Mouse (Mus musculus): ENCODE results near the gene Msi2.

Gene Msi2

GRCm38 (mm10) chr11:88441871-88442740 lies 276.2 kb downstream of the Msi2 start:
- no peak for DNase-seq (ENCODE audit: low spot score in 2 of 2)

DNA sequence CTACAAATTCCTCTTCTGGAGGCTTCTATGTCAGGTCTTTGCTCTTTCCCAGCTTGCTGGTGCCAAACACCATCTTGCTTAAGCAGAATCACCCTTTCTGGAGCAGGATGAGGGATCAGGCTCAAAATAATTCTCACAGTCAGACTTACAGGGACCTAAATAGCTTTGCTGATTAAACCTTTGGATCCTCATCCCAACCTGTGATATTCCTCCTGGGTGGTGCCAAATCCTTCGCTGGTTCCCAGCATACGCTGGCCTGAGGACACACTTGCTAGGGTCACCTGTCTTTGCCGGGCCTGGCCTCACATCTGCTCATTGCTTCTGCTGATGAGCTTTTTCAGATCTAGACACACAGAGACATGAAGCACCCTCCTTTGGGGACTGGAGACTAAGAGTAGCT lies 279.7 kb downstream of the Msi2 start:
- no peak for DNase-seq (ENCODE audit: low spot score in 2 of 2)

GRCm38 (mm10) chr11:88436596-88436995 lies 281.7 kb downstream of the Msi2 start:
- DNase-seq (ENCODE audit: low spot score in 2 of 2), result no peak

DNA sequence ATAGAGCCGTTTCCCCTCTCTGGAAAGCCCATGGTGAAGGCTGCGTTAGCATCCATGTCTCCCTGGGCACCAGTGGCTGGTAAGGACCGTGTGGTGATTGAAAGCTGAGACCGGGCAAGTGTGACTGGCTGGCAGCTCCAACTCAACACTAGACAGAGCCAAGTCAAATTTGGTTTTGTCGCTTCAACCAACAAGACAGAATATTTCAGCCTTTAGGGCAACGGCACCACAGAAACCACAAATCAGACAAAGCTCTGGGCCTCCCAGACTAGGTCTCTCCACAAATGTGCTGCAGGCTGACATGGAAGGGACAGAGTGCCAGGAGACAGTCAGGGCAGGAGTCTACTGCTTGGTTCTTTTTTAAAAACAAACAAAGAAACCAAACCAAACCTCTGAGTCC lies 282.8 kb downstream of the Msi2 start:
- DNase-seq (ENCODE audit: low spot score in 2 of 2), result no peak

DNA sequence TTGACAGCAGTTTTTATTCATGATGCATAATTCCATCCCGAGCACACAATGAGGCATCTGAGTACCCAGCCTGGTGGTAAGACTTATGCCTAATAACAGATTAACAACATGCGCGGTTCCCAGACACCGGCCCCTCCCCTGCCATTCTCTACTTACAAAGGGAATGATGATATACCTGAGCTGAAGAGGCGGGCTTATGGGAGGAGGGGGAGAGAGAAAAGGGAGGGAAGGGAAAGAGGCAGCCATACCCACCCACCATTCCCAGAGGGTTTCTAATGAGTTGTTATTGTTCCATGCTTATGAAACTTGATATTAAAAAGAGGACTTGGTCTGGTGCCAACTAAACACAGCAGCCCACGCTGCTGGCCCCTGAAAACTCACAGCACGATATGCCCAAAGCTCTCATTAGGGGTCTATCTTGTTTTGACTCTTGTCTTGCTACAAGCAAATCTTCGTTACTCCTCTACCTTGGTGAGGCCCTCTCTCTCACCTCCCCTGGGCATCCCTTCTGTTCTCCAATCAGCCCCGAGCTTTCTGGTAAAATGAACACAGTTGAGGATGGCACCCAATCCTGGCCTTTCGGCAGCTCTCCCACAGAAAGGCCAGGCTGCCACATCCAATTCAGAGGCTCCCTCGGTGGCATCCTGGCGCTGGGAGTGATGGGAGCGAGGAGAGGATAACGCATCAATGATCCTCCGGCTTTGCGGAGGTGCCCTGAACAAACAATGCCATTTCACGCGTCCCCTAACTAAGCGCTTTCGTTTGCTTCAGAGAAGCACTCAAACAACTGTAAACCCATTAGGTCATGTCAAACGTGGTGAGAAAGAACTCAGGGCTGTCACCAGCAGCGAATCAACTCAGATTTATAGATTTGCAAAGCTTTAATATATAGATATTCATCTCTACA lies 286.7 kb downstream of the Msi2 start:
- peak in 1 of 2 experiments; percentile 35 for DNase-seq (ENCODE audit: low spot score in 2 of 2)

- DNase-seq (ENCODE audit: low spot score in 2 of 2), result no peak
Measured at GRCm38 (mm10) chr11:88430292-88430691, 288.0 kb downstream of the Msi2 start.

- no peak for DNase-seq (ENCODE audit: low spot score in 2 of 2)
Measured at GRCm38 (mm10) chr11:88429680-88430079, 288.6 kb downstream of the Msi2 start.

GRCm38 (mm10) chr11:88425631-88426101 lies 292.6 kb downstream of the Msi2 start:
- DNase-seq (ENCODE audit: low spot score in 2 of 2), result no peak

DNA sequence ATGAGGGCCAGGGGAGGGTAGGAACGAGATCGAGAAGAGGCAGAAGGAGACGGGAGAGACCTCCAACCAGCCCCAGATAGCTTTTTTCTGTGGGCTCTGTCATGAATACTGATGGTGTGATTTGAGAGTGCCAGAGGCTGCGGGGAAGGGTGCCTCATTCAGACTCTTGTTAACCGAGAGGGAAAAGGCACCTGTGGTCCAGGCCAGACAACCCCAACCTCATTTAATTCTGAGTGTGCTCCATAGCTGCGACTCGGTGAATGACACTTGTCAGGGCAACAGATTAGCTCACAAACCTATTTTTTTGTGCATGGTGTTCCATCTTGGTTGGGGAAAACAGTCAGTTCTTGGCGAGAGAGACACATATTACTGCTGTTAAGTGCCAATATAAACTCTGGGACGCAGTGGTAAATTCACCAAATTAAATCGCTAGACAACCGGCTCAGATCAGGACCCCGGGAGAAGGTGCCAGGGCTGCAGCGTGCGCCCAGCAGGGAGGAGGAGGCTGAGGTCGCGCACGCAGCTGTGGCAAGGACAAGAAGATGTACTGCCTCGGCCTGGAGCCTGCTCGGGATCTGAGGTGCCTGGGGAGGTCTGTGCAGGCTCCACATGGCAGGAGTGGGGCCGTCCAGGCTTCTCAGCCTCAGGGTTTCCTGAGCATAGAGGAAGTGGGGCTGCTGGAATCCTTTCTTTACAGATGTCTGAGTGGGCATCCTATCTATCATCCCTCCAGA lies 294.1 kb downstream of the Msi2 start:
- DNase-seq (ENCODE audit: low spot score in 2 of 2), result no peak

DNA sequence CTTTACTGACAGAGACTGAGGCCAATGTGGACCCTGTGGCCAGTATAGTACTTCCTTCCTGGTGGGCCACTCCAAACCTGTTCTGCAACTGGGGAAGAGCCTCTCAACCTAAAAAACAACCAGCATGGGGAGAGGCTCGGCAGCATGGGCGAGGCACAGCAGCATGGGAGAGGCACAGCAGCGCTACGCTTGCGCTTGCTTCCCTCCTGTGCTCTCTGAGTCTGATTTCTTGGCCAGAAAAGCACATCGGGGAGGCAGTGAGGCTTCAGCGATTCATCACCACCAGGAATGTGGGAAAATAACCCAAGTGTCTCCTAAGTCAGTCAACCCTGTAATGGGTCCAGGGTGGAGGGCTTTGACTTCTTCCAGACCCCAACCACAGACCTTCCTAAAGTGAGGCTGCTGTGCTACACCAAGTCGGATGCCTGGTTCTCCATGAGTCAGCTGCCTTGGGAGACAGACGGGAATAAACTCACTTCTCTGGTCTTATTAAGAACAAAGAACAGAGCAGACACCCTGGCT lies 297.2 kb downstream of the Msi2 start:
- DNase-seq (ENCODE audit: low spot score in 2 of 2), result no peak

DNA sequence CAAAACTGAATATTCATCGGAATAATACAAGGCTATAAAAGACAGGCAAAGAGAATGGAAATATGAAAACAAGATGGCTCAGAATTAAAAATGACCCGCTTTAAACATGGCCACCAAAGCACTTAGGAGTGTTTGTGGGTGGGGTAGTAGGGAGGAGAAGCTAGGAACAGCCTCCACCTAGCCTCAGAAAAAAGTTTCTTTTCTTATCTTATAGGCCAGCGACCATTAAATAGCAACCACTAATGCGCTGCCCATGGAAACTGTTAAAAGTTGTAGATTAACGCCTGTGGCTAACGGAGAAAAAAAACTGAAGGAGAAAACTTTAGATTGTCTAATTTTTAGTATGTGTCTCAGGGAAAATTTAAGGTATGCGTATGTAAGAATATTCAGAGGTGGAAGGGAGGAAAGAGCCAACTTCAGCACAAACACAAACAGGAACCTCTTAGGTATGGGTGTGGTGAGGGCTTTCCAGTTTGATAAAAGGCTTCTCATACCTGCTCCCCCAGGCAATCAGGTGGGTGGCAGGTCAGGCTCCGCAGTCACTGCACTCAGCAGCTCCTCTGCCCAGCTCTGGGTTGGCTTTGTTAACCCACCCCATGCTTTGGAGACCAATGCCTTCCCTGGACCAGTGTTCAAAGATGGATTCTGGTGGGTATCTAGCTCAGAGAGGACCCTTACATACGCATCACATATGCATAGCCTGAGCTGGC lies 298.5 kb downstream of the Msi2 start:
- DNase-seq (ENCODE audit: low spot score in 2 of 2), result no peak

DNA sequence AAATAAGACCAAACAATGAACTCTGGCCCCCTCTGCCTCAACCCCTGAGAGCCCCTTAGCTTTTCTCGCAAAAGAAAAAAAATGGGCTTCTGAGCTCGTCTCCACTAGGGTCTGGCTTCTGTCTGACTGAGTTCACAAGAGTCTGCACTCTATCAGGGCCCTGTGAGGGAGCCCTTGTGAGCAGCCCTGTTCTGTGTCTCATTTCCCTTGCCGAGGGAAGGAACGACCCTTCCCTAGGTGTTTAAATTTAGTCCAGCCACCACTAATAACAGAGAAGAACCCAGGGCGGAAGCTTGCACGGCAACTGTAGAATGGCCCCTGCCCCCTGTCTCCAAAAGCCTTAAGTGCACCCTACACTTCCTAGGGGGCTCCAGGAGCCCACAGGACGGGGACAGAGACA lies 299.2 kb downstream of the Msi2 start:
- no peak for DNase-seq (ENCODE audit: low spot score in 2 of 2)

DNA sequence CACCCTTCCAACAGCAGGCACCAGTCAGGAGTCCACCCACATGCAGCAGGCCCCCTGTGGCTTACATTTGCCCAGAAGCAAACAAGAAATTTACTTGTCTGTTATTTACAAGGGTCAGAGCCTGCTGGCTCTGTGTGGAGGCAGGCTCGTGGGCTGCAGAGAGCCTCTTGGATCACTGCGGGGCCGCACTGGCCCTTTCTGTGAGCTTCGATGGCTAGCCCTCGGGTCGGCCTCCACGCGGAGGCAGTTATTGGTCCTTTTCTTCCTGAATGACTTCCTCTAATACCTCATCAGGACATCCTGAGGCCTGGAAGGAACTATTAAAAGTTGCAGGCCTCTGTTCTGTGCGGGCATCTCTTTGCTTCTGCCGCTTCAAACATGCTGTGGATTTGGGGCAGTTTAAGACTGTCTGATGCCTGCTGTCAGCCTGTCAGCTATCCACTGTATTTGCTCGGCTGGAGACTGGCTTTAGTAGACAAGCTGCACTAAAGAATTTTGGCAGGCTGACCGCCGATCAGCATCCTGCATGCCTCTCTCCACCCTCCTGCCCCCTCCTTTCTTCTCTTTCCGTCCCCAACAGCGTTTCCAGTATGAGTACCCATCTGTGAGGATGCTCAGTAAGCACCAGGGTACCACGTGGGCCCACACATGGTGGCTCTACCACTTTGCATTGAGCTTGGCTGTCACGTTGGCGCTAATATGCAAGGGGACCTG lies 304.0 kb downstream of the Msi2 start:
- peak in 1 of 2 experiments; percentile 55 for DNase-seq (ENCODE audit: low spot score in 2 of 2)

DNA sequence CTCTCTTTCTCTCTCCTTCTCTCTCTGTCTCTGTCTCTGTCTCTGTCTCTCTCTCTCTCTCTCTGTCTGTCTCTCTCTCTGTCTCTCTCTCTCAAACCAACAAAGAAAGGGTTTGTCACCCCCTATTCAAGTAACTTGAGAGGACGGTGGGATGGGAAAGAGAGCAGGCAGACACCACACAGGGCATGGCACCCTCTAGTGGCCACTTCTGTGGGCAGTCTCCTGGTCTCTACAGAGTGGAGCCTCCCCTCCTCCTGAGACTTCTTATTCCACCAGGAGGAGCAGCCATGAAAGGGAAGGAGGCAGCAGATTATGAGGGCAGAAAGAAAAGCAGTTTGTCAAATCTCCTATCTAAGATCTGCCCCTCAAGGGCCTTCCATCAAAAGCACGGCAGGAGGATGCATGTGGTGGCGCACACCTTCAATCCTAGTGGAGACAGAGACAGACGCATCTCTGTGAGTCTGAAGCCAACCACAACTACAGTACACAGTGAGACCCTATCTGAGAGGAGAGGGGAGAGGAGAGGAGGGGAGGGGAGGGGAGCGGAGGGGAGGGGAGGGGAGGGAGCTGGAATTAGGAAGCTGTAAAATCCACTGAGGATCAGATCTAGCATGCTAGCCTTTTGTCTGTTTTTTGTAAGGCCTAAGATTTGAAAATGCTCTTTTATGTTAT lies 305.8 kb downstream of the Msi2 start:
- peak in 1 of 2 experiments; percentile 86 for DNase-seq (ENCODE audit: low spot score in 2 of 2)

- peak in 1 of 2 experiments; percentile 68 for DNase-seq (ENCODE audit: low spot score in 2 of 2)
Measured at GRCm38 (mm10) chr11:88408305-88408704, 310.0 kb downstream of the Msi2 start.

DNA sequence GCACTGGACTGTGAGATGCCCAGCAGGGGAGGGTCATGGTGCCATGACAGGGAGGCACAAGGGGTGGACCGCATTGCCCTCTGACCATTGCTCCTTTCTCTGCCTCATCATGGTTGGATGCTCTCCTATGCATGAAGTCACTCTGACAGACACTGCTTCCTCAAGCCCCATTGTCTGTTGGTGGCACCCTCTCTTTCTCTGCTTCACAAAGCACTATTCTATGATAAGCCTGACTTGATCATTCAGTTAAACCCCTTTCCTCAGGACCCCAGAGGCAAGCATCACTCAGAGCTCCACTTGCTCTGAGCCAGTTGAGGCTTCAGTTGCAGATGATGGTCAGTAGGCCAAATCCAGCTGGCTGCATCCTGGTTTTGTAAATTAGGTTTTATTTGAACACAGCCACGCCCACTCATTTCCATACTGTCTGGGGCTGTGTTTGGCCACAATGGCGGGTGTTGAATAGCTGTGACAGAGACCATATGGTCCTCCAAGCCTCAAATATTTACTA lies 311.9 kb downstream of the Msi2 start:
- no peak for DNase-seq (ENCODE audit: low spot score in 2 of 2)

DNA sequence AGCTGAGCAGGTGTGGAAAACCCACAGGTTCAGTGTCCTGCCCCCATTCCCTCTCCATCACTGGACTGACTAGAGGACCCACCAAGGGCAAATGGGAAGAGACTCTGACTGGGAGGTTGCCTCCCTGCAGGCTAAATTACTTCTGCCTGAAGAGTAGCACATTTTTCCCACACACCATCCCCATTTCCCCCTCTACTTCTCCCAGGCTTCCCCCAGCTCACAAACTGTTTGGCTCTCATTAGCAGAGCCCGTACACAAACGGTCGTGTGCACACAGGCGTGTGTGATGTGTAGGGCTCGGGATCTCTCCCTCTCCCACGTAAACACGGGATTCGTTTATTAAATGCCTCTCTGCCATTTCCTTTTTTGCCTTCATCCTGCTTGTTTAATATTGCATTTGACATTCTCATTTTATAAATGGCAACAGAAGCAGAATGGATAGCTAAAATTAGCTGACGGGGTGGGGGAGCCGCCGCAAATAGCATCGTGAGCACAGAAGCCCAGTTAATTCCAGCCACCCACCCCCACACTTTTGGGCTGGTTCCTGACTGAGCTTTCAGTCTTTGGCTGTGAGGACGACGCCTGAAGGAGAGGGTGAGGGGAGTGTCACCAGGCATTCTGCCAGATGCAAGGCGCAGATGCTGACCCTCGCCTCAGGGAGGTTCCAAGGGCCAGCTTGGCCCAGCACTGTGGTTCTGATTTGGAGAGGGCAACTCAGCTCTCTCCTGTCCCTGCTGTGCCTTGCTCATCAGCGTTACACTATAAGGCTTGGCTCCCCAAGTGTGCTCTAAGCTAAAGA lies 313.3 kb downstream of the Msi2 start:
- peak; percentile 41 to 82 for DNase-seq (ENCODE audit: low spot score in 2 of 2)

GRCm38 (mm10) chr11:88404247-88404677 lies 314.1 kb downstream of the Msi2 start:
- DNase-seq (ENCODE audit: low spot score in 2 of 2), result no peak

DNA sequence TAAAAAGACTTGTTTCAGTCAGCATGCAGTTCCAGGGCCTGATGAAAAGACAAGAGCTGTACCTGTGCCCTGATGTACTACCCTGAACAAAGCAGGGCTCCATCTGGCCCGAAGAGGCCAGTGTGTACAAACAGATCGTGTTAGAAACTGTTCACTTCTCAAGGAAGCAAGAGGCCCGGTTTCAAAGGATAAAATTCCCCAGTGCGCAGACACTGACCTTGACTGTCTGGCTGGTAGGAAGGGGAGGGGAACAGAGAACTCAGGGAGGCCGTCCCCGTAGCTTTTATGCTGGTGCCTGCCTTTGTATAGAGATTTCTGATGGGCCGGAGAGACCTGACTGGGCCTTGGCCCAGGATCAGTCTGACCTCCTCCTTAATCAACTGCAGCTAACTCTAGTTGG lies 316.0 kb downstream of the Msi2 start:
- no peak for DNase-seq (ENCODE audit: low spot score in 2 of 2)
